Mouse (Mus musculus): ENCODE data around the gene Ect2.

The Ect2 gene

GRCm38 (mm10) chr3:27155856-27156593, 2.3 kb upstream of the Ect2 start:
- DNase-seq: no peak

- no peak for DNase-seq
Measured at GRCm38 (mm10) chr3:27155051-27155855, 1.6 kb upstream of the Ect2 start.

GRCm38 (mm10) chr3:27154280-27154679, 602 bp upstream of the Ect2 start:
- no peak for DNase-seq

GRCm38 (mm10) chr3:27153191-27153671, 447 bp downstream of the Ect2 start:
- no peak for DNase-seq

- no peak for DNase-seq
Measured at GRCm38 (mm10) chr3:27145733-27146132, 7.9 kb downstream of the Ect2 start.

- no peak for DNase-seq
Measured at GRCm38 (mm10) chr3:27143570-27143969, 10.1 kb downstream of the Ect2 start.

GRCm38 (mm10) chr3:27140101-27140500, 13.6 kb downstream of the Ect2 start:
- DNase-seq: no peak

GRCm38 (mm10) chr3:27121864-27122450, 31.7 kb downstream of the Ect2 start:
- DNase-seq: no peak

- DNase-seq: no peak
Measured at GRCm38 (mm10) chr3:27120932-27121331, 32.7 kb downstream of the Ect2 start.

- DNase-seq: no peak
Measured at GRCm38 (mm10) chr3:27118227-27118626, 35.5 kb downstream of the Ect2 start.

GRCm38 (mm10) chr3:27110860-27111259, 42.8 kb downstream of the Ect2 start:
- DNase-seq: no peak

GRCm38 (mm10) chr3:27109109-27109508, 44.6 kb downstream of the Ect2 start:
- DNase-seq: no peak

GRCm38 (mm10) chr3:27107142-27107541, 46.5 kb downstream of the Ect2 start:
- DNase-seq: no peak

- DNase-seq: no peak
Measured at GRCm38 (mm10) chr3:27102965-27103364, 50.7 kb downstream of the Ect2 start.

- no peak for DNase-seq
Measured at GRCm38 (mm10) chr3:27098633-27099032, 55.0 kb downstream of the Ect2 start.

- no peak for DNase-seq
Measured at GRCm38 (mm10) chr3:27086221-27086620, 67.5 kb downstream of the Ect2 start.

GRCm38 (mm10) chr3:27081229-27082060, 72.2 kb downstream of the Ect2 start:
- no peak for DNase-seq

GRCm38 (mm10) chr3:27080061-27080770, 73.5 kb downstream of the Ect2 start:
- no peak for DNase-seq

- no peak for DNase-seq
Measured at GRCm38 (mm10) chr3:27073884-27074283, 79.8 kb downstream of the Ect2 start.

- no peak for DNase-seq
Measured at GRCm38 (mm10) chr3:27071706-27072105, 82.0 kb downstream of the Ect2 start.

GRCm38 (mm10) chr3:27070340-27070739, 83.3 kb downstream of the Ect2 start:
- DNase-seq: no peak

GRCm38 (mm10) chr3:27067206-27067605, 86.5 kb downstream of the Ect2 start:
- no peak for DNase-seq

Data from cerebellum, adult 11-12 months (tissue).